Mouse (Mus musculus) CH12.LX (cell line): ENCODE results near the gene Abat.

Experiments used
- BHLHE40 ChIP-seq: IDR thresholded peaks from 2 replicates; pipeline ENCODE4 v1.6.1; 2011; ENCODE audit warnings: mild to moderate bottlenecking, low read depth, low read length, improper control_type of control experiment
- CHD2 ChIP-seq: IDR thresholded peaks from 2 replicates; pipeline ENCODE4 v1.6.1; 2011; ENCODE audit warnings: low read length, improper control_type of control experiment
- CTCF ChIP-seq, 2 experiments: IDR thresholded peaks in 1 of 2; conservative IDR thresholded peaks in 1 of 2; 2 replicates each; pipeline ENCODE4 v1.5.1; 2011 to 2012; ENCODE audit warnings: low read depth in 2 of 2, low read length in 2 of 2, improper control_type of control experiment in 1 of 2, inconsistent platforms in 1 of 2, mild to moderate bottlenecking in 1 of 2, moderate library complexity in 1 of 2
- EP300 ChIP-seq: IDR thresholded peaks from 2 replicates; pipeline ENCODE4 v1.6.1; 2011; ENCODE audit warnings: low read length, improper control_type of control experiment
- HCFC1 ChIP-seq: IDR thresholded peaks from 2 replicates; pipeline ENCODE4 v1.6.1; 2012; ENCODE audit warnings: low read depth, mild to moderate bottlenecking, inconsistent platforms, low read length, improper control_type of control experiment
- IRF4 ChIP-seq: IDR thresholded peaks from 2 replicates; pipeline ENCODE4 v1.6.1; 2014; ENCODE audit warnings: low read depth, mild to moderate bottlenecking, inconsistent platforms, low read length, improper control_type of control experiment
- MAX ChIP-seq: IDR thresholded peaks from 2 replicates; pipeline ENCODE4 v1.6.1; 2011; ENCODE audit warnings: low read length, improper control_type of control experiment
- NELFE ChIP-seq: IDR thresholded peaks from 2 replicates; pipeline ENCODE4 v1.6.1; 2011; ENCODE audit warnings: low read depth, low read length, improper control_type of control experiment
- NRF1 ChIP-seq: IDR thresholded peaks from 2 replicates; pipeline ENCODE4 v1.6.1; 2014; ENCODE audit warnings: low read depth, mild to moderate bottlenecking, inconsistent platforms, low read length, improper control_type of control experiment, moderate library complexity
- POLR2A ChIP-seq: IDR thresholded peaks from 2 replicates; pipeline ENCODE4 v1.6.1; 2011; ENCODE audit warnings: low read depth, mild to moderate bottlenecking, improper control_type of control experiment, low read length
- RAD21 ChIP-seq: IDR thresholded peaks from 2 replicates; pipeline ENCODE4 v1.6.1; 2011; ENCODE audit warnings: low read depth, mild to moderate bottlenecking, low read length, improper control_type of control experiment, moderate library complexity
- USF1 ChIP-seq: IDR thresholded peaks from 2 replicates; pipeline ENCODE4 v1.6.1; 2014; ENCODE audit warnings: low read depth, mild to moderate bottlenecking, inconsistent platforms, low read length, improper control_type of control experiment
- ZMIZ1 ChIP-seq: IDR thresholded peaks from 2 replicates; pipeline ENCODE4 v1.6.1; 2012; ENCODE audit warnings: low read depth, mild to moderate bottlenecking, inconsistent platforms, low read length, improper control_type of control experiment

DNA sequence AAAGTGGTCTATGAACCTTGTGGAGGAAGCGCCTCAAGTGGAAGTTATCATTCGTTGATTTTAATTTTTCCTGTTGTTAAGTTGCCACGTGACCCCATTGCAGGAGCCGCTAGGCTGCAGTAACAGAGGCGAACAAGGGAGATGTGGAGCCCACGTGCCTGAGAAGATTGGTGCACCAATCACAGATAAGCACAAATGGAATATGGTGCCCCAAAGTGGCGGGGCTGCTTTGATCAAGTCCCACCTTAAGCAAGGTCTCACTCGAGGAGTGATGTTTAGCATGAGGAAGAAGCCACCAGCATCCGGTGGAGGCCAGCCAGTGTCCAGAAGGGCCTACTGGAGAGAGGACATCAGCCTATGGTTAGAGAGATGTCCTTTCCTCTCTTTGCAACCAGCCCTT, 19.2 kb downstream of the Abat start:
- TF ChIP-seq POLR2A (no peak), CTCF (conservative IDR thresholded peaks at IDR 0.05 in 1 of 2, IDR thresholded peaks at IDR 0.05 in 1 of 2; ENCODE audit: low read depth in 2 of 2, low read length in 2 of 2) (no peak), NRF1 (no peak), NELFE (no peak), EP300 (no peak), BHLHE40 (no peak), USF1 (no peak), CHD2 (no peak), HCFC1 (no peak), ZMIZ1 (no peak), IRF4 (no peak), MAX (no peak), RAD21 (no peak)
